Mouse (Mus musculus): Measurements from ENCODE around the gene Exoc6.

The Exoc6 gene

DNA sequence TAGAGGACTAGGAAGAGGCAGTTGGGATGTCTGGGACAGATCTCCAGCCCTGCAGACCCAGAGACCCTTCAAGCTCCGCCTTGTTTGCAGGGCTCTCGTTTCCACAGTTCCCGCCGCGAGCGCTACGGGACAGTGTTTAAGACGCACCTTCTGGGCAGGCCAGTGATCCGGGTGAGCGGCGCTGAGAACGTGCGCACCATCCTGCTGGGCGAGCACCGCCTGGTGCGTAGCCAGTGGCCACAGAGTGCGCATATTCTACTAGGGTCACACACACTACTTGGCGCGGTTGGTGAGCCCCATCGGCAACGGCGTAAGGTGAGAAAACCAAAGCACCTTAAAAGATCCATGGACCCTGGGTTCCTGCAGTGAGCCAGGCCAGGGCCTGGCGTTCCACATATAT lies 136.1 kb downstream of the Exoc6 start:
- no peak for DNase-seq (ENCODE audit: extremely low read depth, low read depth, low spot score)

DNA sequence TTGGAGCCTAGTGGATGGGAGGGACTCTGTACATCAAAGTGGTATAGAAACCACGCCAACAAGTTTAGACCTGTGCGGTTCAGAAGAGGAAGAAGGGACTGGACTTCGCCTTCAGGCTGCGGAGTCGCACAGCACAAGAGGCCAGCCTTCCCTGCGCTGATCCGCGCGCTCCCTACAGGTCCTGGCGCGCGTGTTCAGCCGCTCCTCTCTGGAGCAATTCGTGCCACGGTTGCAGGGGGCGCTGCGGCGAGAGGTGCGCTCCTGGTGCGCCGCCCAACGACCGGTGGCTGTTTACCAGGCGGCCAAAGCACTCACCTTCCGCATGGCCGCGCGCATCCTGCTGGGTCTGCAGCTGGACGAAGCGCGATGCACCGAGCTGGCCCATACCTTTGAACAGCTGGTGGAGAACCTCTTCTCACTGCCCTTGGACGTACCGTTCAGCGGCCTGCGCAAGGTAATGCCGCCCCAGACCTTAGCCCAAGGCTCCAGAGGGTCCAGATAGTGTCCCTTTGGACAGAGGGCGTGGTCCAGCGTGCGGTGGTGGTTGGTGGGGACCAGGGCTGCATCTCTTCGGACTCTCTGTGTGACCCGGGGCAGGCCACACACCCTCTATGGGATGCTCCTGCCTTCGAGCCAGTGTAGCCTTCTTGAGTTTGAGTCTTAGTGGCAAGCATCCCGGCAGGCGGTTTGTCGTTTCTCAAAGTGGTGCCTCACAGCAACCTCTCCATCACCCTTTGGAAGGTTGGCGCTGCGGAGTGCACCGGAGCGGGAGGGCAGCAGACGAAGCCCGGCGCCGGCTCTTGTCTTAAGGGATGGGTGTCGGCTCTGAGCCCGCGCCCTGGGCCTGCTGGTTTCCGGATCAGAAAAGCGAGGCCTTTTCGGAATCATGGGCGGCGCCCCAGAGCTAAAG lies 137.0 kb downstream of the Exoc6 start:
- no peak for DNase-seq (ENCODE audit: extremely low read depth, low read depth, low spot score)

GRCm38 (mm10) chr19:37689478-37689877 lies 139.3 kb downstream of the Exoc6 start:
- DNase-seq (ENCODE audit: extremely low read depth, low read depth, low spot score): no peak

- DNase-seq (ENCODE audit: extremely low read depth, low read depth, low spot score): no peak
These were observed 140.5 kb downstream of the Exoc6 start for GRCm38 (mm10) chr19:37690716-37691115.

GRCm38 (mm10) chr19:37692879-37693278 lies 142.7 kb downstream of the Exoc6 start:
- no peak for DNase-seq (ENCODE audit: extremely low read depth, low read depth, low spot score)

DNA sequence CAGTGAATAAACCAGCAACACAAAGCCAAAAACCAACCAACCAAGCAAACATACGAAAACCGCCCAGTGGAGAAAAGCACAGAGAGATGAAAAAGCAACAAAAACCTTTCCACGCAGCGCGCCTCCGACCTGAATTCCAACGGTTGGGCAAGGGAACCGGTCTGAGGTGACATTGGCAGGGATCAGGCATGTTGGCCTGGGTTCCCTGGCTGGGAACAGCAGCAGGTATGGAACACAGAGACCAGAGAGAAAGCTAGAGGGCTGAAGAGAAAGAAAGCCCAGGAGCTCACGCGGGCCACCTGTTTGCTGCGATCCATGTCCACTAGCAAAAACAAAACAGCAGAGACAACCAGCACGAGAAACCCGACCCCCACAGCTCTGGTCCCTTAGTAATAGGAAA lies 144.9 kb downstream of the Exoc6 start:
- no peak for DNase-seq (ENCODE audit: extremely low read depth, low read depth, low spot score)

- no peak for DNase-seq (ENCODE audit: extremely low read depth, low read depth, low spot score)
These were observed 145.8 kb downstream of the Exoc6 start for GRCm38 (mm10) chr19:37695762-37696602.

GRCm38 (mm10) chr19:37696603-37697334 lies 146.6 kb downstream of the Exoc6 start:
- DNase-seq (ENCODE audit: extremely low read depth, low read depth, low spot score): no peak

- no peak for DNase-seq (ENCODE audit: extremely low read depth, low read depth, low spot score)
These were observed 147.1 kb downstream of the Exoc6 start for GRCm38 (mm10) chr19:37697335-37697636.

DNA sequence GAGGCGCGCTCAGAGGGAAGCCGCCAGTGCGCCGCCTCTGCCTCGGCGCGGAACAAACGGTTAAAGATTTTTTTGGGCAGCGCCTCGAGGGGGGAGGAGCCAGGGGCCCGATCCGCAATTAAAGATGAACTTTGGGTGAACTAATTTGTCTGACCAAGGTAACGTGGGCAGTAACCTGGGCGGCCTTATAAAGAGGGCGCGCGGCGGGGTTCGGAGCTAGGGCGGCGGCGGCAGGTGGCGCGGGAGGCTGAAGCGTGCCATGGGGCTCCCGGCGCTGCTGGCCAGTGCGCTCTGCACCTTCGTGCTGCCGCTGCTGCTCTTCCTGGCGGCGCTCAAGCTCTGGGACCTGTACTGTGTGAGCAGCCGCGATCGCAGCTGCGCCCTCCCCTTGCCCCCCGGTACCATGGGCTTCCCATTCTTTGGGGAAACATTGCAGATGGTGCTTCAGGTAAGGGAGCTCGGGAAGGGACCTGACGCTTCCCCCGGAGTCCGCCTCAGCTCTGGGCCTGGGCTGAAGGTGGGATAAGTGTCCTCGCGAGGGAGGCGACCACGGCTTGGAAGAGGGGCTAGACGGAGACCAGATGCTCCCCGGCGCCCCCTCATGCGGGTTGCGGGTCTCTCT lies 147.5 kb downstream of the Exoc6 start, which contains the start of gene Cyp26a1:
Cyp26a1 (plus strand) TSS at position 148 of the 622 bp plus-strand sequence.
- DNase-seq (ENCODE audit: extremely low read depth, low read depth, low spot score): no peak

DNA sequence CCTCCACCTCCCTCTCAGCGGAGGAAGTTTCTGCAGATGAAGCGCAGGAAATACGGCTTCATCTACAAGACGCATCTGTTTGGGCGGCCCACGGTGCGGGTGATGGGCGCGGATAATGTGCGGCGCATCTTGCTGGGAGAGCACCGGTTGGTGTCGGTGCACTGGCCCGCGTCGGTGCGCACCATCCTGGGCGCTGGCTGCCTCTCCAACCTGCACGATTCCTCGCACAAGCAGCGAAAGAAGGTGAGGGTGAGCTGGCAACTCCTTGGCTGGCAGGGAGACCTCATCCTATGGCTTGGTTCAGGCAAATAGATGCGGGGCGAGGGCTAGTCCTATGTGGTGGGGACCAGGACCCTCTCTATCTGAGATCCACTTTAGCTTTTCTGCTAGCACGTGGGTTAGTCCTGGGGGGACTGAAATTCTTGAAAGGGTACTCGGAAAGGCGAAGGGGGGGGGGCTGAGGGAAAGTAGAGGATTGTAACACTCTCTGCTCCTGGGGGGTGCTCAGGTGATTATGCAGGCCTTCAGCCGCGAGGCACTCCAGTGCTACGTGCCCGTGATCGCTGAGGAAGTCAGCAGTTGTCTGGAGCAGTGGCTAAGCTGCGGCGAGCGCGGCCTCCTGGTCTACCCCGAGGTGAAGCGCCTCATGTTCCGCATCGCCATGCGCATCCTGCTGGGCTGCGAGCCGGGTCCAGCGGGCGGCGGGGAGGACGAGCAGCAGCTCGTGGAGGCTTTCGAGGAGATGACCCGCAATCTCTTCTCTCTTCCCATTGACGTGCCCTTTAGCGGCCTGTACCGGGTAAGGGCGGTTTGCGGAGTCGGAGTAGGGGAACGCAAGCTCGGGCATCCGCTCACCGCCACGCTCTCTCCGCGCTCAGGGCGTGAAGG lies 148.3 kb downstream of the Exoc6 start:
- no peak for DNase-seq (ENCODE audit: extremely low read depth, low read depth, low spot score)

GRCm38 (mm10) chr19:37699711-37700110 lies 149.5 kb downstream of the Exoc6 start:
- no peak for DNase-seq (ENCODE audit: extremely low read depth, low read depth, low spot score)

DNA sequence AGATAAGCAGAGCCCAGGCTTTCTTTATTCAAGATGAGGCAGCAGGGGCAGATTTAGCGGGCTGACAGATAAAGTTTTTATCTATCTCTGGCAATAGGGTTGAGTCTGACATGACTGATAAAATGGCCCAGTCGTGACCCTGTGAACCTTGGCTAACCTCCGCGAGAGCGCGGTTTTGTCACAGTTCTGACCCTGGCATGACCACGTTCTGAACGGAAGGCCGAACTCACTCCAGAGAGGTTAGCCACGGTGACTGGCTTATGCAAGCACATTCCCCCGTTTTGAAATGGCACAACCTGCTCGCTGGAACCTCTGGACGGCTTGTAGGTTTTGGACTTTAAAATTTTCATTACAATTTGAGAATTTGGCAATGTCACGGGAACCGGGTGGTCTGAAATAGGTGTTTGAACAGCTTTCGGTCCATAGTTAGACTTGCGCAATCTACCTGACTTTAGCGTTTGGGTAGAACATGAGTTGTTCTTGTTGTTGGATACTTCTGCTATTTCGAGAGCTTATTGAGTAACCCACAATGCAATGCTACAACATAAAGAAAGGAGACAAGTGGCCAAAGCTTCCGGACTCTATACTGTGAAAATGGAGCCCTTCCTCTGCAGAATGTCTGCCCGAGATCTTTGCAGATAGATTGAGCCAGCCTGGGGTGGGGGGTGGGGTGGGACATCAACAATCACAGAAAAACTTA lies 152.3 kb downstream of the Exoc6 start:
- DNase-seq (ENCODE audit: extremely low read depth, low read depth, low spot score): no peak

- no peak for DNase-seq (ENCODE audit: extremely low read depth, low read depth, low spot score)
These were observed 153.8 kb downstream of the Exoc6 start for GRCm38 (mm10) chr19:37703902-37704509.

DNA sequence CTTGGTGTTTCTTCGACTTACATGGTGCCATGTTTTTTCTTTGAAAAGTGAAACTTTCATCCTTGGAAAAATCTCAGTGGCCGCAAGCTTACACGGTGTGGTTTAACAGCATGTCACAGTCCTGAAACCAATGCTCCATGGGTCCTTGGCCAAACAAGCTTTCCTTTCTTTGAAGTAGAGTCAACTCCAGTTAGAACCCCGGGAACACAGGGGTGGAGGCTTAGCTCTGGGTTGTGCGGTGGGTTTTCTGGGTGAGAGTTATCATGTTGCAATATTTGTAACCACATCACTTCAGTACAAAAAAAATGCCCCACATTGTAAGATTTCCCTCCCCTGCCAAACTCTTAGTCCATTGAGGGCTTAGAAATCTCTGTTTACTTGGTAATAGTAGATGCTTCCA lies 155.5 kb downstream of the Exoc6 start:
- DNase-seq (ENCODE audit: extremely low read depth, low read depth, low spot score): no peak

DNA sequence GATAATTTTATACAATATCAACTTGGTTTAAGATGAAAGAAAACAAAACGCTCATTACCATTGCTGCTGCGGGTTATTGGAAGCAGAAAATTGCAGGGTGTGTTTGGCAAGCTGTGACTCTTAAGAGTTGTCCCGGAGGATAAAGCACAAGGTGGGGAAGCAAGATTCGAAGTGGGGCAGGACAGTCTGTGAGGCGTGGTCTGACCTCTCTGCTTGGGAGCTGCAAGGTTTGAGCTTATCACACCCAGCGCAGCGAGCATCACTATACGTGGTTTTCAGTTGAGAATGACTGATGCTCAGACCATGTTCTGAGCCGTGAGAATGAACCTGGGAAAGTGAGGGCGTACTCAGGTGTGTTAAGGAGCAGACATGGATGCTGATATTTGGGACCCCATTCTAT lies 164.5 kb downstream of the Exoc6 start:
- no peak for DNase-seq (ENCODE audit: extremely low read depth, low read depth, low spot score)

- DNase-seq (ENCODE audit: extremely low read depth, low read depth, low spot score): no peak
These were observed 165.8 kb downstream of the Exoc6 start for GRCm38 (mm10) chr19:37715980-37716379.

DNA sequence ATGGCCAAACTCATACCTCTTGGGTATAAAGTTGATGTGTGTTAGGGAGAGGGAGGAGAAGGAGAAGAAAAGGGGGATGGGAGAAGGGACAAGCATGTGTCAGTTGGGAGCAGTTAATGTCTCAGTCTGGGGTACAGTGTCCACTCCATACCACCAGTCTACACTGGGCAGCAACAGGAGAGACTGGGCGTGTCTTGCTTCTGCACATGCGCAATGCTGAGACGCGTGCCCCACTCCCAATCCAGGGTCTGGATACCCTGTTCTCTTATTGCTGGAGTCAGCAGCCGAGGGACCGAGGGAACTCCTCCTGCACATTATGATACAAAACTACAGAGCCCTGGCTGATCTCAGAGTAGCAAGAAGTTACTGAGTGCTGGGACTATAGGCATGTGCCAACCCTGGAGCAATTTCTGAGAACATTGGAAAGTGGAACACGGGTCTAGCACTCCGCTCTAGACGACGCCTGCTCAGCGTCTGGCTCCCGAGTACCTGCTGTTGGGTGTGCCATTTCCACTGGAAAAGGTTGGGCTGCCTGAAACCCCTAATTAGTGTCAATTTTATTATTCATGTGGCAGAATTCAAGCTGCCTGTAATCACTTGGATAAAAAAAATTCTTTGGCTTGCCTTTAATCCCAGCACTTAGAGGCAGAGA lies 166.4 kb downstream of the Exoc6 start:
- no peak for DNase-seq (ENCODE audit: extremely low read depth, low read depth, low spot score)
